Mouse (Mus musculus) thymus, adult 2 months (tissue): ENCODE measurements at regions not wholly inside any gene's neighbourhood (a gene's known extent, or its start where the extent isn't known, plus 50 kb on each side); places are given as distances from the start of the nearest gene placed in this dataset.

Experiments
- CTCF ChIP-seq: fragments of 200-500 bp; IDR thresholded peaks from 2 replicates; pipeline ENCODE4 v1.5.1; 2012; ENCODE audit warnings: mild to moderate bottlenecking, control low read depth, low read length, moderate library complexity, borderline replicate concordance; ENCODE audit not compliant: control insufficient read depth, poor library complexity, insufficient read depth; ENCODE audit errors: extremely low read depth
- POLR2A ChIP-seq: fragments of 200-500 bp; IDR thresholded peaks from 2 replicates; pipeline ENCODE4 v1.6.1; 2012; ENCODE audit warnings: mild to moderate bottlenecking, low read length, control low read depth, moderate library complexity; ENCODE audit not compliant: control insufficient read depth, poor library complexity, insufficient read depth; ENCODE audit errors: extremely low read depth

GRCm38 (mm10) chr5:111914296-111914695, 180.6 kb downstream of the Gm26897 start:
- TF ChIP-seq POLR2A (no peak), CTCF (no peak)
